Mouse (Mus musculus): ENCODE measurements around the gene Unc79. TPM values are rescaled to one million over a fixed set of nuclear protein-coding genes. Genes with fewer than 3 reads are reported as not detected.

The Unc79 gene
- polyA plus RNA-seq, 1 experiment from 2014 or later: 7.4 TPM

DNA sequence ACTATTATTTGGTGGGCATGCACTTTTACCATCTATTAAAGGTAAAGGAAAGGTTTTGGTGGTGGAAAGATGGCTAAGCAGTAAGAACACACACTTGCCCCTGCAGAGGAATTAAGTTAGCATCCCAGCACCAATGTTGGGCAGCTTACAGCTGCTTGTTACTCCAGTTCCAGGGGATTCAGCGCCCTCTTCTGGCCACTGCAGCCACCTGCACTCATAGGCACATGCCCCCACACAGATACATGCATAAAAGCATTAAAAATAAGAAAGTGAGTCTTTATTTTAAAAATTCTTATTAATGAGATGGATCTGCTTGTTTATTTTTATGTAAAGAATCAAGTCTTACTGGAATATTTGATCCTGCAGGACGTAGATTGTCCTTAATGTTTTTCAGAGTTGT is 206.3 kb downstream of the Unc79 start:
- Histone ChIP-seq H3K4me3 (ENCODE audit: low read depth, low read length) (no peak overlapping the region), H3K9ac (ENCODE audit: low read depth, low read length) (no peak overlapping the region), H3K27me3 (ENCODE audit: control insufficient read depth, insufficient read depth, low read depth, low read length) (no peaks in the 10 kb centered on the region), H3K36me3 (ENCODE audit: control insufficient read depth, insufficient read depth, low read length) (0 out of 2 replicates have a peak, but pooled peaks cover 4% of the 10 kb centered on the region), H3K9me3 (replicated peaks; ENCODE audit: control insufficient read depth, low read length, poor library complexity, severe bottlenecking) (no peaks in the 10 kb centered on the region), H3K4me1 (ENCODE audit: control insufficient read depth, insufficient read depth, low read length) (0 out of 2 replicates have a peak, but pooled peaks cover 2% of the 10 kb centered on the region), H3K4me2 (ENCODE audit: low read length) (no peak overlapping the region), H3K27ac (ENCODE audit: low read length) (no peak overlapping the region)
- WGBS: 70% methylated on average over 2 of the region's 2 CpGs
- ATAC-seq: no peak

DNA sequence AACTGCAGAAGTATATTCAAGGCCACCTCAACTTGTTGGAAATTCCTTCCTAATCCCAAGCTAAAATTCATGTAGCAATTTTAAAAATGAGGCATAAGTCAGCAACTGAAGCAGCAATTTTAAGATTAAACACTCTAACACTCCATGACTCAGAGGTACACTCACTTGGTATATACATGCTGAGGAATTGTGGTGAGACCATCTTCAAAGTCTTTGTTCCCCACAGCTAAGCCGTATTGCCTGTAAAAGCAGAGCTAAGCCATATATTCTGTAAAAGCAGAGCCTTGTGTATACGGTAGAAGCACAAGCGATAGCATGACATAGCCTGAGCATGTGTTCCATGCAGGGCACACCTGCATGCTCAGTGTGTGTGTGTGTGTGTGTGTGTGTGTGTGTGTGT is 206.7 kb downstream of the Unc79 start:
- peak; percentile 40; the same call in 1 of the 2 replicates for ATAC-seq

DNA sequence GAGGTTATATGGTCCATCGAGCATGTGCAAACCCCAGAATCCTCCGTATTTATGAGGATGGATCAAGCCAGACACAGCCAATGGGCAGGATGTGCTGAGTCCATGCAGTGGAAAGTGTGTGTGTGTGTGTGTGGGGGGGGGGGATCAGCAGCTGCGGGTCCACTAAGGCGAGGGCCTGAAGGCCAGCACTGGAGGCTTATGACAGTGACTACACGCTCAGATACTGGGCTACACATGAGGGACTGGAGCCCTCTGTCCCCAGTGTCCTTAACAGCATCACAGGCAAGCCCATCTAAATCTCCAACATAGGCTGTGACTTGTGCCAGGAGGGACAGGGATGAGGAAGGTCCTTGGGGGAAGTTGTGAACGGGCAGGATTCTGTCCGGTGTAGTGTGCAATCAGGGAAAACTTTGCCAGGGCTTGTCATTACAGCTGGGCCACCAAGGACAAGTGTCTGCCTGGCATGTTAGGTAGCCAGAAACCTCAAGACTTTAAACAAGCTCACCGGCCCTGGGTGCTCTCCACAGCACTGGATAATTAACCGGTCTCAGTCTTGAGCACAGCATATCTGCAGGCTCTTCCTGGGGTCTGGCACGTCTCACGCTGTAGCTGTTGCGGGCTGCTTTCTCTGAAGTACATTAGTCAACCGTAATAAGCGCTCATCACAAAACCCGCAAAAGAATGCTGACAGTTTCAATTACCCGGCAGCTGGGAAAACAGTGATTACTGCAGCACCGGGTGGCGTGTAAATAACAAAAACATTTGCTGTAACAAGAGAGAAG is 208.7 kb downstream of the Unc79 start:
- Histone ChIP-seq H3K4me2 (ENCODE audit: low read length) (no peak overlapping the region), H3K36me3 (ENCODE audit: control insufficient read depth, insufficient read depth, low read length) (peaks cover 9% of the 10 kb centered on the region; the same call in 1 of the 2 replicates), H3K4me3 (ENCODE audit: low read depth, low read length) (no peak overlapping the region), H3K9ac (ENCODE audit: low read depth, low read length) (no peak overlapping the region), H3K4me1 (ENCODE audit: control insufficient read depth, insufficient read depth, low read length) (0 out of 2 replicates have a peak, but pooled peaks cover 2% of the 10 kb centered on the region), H3K27ac (ENCODE audit: low read length) (0 out of 2 replicates have a peak overlapping the region, but pooled peaks have one; percentile 2), H3K9me3 (replicated peaks; ENCODE audit: control insufficient read depth, low read length, poor library complexity, severe bottlenecking) (no peaks in the 10 kb centered on the region), H3K27me3 (ENCODE audit: control insufficient read depth, insufficient read depth, low read depth, low read length) (no peaks in the 10 kb centered on the region)
- WGBS: 35% methylated on average over 18 of the region's 18 CpGs
- peak; percentile 55 for ATAC-seq

More for the DNA sequence above, 206.7 kb downstream of the Unc79 start:
- H3K27me3 ChIP-seq (ENCODE audit: control insufficient read depth, insufficient read depth, low read depth, low read length): no peaks in the 10 kb centered on the region
- H3K4me2 ChIP-seq (ENCODE audit: low read length): no peak overlapping the region
- H3K4me1 ChIP-seq (ENCODE audit: control insufficient read depth, insufficient read depth, low read length): 0 out of 2 replicates have a peak, but pooled peaks cover 2% of the 10 kb centered on the region
- peak overlapping the region; percentile 15; the same call in 1 of the 2 replicates for H3K27ac ChIP-seq (ENCODE audit: low read length)
- H3K9ac ChIP-seq (ENCODE audit: low read depth, low read length): no peak overlapping the region
- H3K4me3 ChIP-seq (ENCODE audit: low read depth, low read length): no peak overlapping the region
- 0 out of 2 replicates have a peak, but pooled peaks cover 4% of the 10 kb centered on the region for H3K36me3 ChIP-seq (ENCODE audit: control insufficient read depth, insufficient read depth, low read length)
- no peaks in the 10 kb centered on the region for H3K9me3 ChIP-seq (replicated peaks; ENCODE audit: control insufficient read depth, low read length, poor library complexity, severe bottlenecking)
- WGBS: 50% methylated on average over 3 of the region's 3 CpGs

DNA sequence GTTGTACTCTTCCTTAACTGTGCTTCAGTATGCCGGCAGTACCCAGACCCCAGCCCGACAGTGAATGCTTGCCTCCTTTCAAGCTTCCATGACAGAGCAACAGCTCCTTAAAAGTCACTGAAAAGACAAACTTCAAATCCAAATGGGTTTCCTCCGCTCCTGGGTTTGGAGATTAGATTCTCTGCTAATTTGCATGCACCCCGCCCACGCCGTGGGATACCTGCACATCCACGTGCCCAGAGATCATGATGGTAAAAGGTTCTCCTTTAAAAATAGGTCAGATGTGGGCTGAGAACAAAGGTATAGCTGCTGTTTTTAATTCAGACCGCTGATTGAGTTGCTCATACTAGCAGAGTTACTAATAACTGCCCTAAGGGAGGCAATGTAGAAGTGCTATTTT is 210.4 kb downstream of the Unc79 start:
- Histone ChIP-seq H3K27ac (ENCODE audit: low read length) (no peak overlapping the region), H3K4me3 (ENCODE audit: low read depth, low read length) (no peak overlapping the region), H3K27me3 (ENCODE audit: control insufficient read depth, insufficient read depth, low read depth, low read length) (no peaks in the 10 kb centered on the region), H3K4me2 (ENCODE audit: low read length) (no peak overlapping the region), H3K9ac (ENCODE audit: low read depth, low read length) (no peak overlapping the region), H3K4me1 (ENCODE audit: control insufficient read depth, insufficient read depth, low read length) (peaks cover 3% of the 10 kb centered on the region), H3K9me3 (replicated peaks; ENCODE audit: control insufficient read depth, low read length, poor library complexity, severe bottlenecking) (no peaks in the 10 kb centered on the region), H3K36me3 (ENCODE audit: control insufficient read depth, insufficient read depth, low read length) (peaks cover 10% of the 10 kb centered on the region)
- no peak for ATAC-seq
- 64% methylated on average over 8 of the region's 8 CpGs for WGBS

DNA sequence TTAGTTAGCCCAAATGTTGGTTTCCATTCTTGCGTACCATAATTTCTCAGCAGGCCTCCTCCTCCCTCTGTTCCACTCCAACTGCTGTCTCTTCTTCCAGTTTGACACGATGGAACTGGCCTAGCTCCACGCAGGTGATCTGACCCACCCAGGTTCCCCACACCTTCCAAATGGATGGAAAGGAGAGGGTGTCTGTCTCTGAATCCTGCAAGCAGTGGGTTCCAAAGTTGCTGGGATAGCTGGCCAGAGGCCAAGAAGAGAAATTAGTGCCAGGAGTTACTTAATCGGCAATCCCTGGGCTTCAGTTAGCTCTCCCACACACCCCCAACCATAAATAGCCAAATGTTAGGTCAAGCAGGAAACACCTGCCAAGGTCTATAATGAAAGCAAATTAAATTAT is 212.1 kb downstream of the Unc79 start:
- H3K4me2 ChIP-seq (ENCODE audit: low read length): no peak overlapping the region
- no peak overlapping the region for H3K4me3 ChIP-seq (ENCODE audit: low read depth, low read length)
- no peak for ATAC-seq
- peaks cover 7% of the 10 kb centered on the region for H3K4me1 ChIP-seq (ENCODE audit: control insufficient read depth, insufficient read depth, low read length)
- no peak overlapping the region for H3K27ac ChIP-seq (ENCODE audit: low read length)
- H3K36me3 ChIP-seq (ENCODE audit: control insufficient read depth, insufficient read depth, low read length): peaks cover 10% of the 10 kb centered on the region
- no peak overlapping the region for H3K9ac ChIP-seq (ENCODE audit: low read depth, low read length)
- no peaks in the 10 kb centered on the region for H3K9me3 ChIP-seq (replicated peaks; ENCODE audit: control insufficient read depth, low read length, poor library complexity, severe bottlenecking)
- no peaks in the 10 kb centered on the region for H3K27me3 ChIP-seq (ENCODE audit: control insufficient read depth, insufficient read depth, low read depth, low read length)
- 85% methylated on average over 4 of the region's 4 CpGs for WGBS

DNA sequence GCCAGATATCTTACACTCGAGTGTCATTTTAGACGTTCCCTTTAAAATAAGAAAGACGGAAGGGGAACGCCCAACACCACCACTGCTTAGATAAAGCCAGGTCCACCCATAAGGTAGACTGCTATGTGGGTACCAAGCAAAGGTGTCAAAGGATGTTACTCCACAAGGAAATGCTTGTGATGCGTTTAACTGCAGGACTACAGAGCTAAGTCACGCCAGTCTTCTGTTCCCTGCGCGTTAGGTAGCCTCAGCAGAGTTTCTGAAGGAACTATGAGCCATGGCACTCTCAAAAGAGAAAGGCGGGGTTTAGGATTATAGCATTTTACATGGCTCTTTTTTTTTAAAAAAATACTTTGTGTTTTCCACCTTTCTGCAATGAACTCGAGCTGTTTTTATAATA is 214.9 kb downstream of the Unc79 start:
- no peaks in the 10 kb centered on the region for H3K9me3 ChIP-seq (replicated peaks; ENCODE audit: control insufficient read depth, low read length, poor library complexity, severe bottlenecking)
- 46% methylated on average over 10 of the region's 10 CpGs for whole genome bisulfite sequencing
- ATAC-seq: no peak
- no peak overlapping the region for H3K4me3 ChIP-seq (ENCODE audit: low read depth, low read length)
- peaks cover 10% of the 10 kb centered on the region for H3K36me3 ChIP-seq (ENCODE audit: control insufficient read depth, insufficient read depth, low read length)
- no peak overlapping the region for H3K9ac ChIP-seq (ENCODE audit: low read depth, low read length)
- H3K27ac ChIP-seq (ENCODE audit: low read length): no peak overlapping the region
- no peak overlapping the region for H3K4me2 ChIP-seq (ENCODE audit: low read length)
- peaks cover 7% of the 10 kb centered on the region for H3K4me1 ChIP-seq (ENCODE audit: control insufficient read depth, insufficient read depth, low read length)
- H3K27me3 ChIP-seq (ENCODE audit: control insufficient read depth, insufficient read depth, low read depth, low read length): no peaks in the 10 kb centered on the region

DNA sequence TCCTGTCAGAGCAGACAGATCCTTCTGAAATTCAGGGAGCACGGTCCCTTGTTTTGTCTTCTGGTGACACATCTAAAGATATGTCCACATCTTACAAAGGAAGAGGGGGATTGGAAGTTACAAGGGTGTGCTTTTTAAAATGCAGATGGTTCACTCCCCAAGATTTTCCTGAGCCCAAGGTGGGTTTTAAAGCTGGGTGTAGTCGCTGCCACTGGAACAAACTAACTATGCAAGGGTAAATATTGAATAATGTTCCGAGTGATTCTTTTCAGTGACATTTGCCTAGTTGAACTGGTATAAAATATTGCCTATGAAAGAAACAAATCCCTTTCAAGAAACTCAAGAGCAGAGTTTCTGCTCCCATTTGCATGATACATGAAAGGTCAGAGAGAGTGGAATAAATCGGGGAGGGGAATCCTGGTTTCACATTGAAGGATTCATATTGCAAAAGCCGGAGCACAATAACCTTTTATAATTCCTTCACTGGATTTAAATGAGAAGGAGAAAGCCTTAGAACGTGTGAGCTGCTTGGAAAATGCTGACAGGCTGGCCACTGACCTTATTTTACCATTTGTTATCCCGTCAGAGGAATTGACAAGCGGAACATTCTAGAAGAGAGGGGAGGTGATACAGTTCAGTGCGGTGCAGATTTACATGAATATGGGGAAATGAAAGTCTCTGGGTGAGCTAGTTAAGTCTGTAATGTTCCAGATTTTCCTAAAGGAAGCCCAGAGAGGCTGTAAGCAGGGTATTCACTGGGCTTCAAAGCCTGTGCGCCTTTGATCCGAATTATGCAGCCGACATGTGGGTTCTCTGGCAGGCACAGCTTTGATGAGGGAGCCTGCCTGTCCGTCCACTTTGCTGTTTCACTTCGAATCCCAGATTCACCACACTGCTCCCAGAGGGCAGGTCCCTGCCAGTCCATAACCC is 215.7 kb downstream of the Unc79 start:
- peak; percentile 87 for ATAC-seq
- WGBS: 16% methylated on average over 14 of the region's 14 CpGs
- Histone ChIP-seq H3K4me2 (ENCODE audit: low read length) (no peak overlapping the region), H3K4me1 (ENCODE audit: control insufficient read depth, insufficient read depth, low read length) (peaks cover 7% of the 10 kb centered on the region), H3K9ac (ENCODE audit: low read depth, low read length) (no peak overlapping the region), H3K27ac (ENCODE audit: low read length) (peak overlapping the region; percentile 66), H3K27me3 (ENCODE audit: control insufficient read depth, insufficient read depth, low read depth, low read length) (no peaks in the 10 kb centered on the region), H3K9me3 (replicated peaks; ENCODE audit: control insufficient read depth, low read length, poor library complexity, severe bottlenecking) (no peaks in the 10 kb centered on the region), H3K36me3 (ENCODE audit: control insufficient read depth, insufficient read depth, low read length) (peaks cover 10% of the 10 kb centered on the region), H3K4me3 (ENCODE audit: low read depth, low read length) (no peak overlapping the region)

DNA sequence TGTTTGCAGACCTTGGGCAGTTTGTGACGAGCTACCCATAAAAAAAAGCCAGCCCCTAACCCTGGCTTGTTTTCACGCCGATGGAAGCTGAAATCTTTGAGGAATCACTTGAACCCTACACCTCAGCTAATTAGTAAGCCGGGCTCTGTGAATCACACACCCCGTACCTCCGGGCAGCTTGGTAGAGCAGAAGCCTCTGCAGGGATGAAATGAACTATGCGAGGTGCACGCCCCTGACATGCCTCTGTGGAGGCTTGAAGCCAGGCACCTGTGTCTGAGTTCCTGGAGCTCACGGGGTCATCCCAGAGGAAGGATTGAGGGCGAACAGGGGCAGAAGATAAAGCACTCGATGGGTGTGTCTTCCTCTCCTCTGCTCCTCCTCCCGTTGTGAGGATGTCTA is 220.2 kb downstream of the Unc79 start:
- Histone ChIP-seq H3K4me3 (ENCODE audit: low read depth, low read length) (no peak overlapping the region), H3K9ac (ENCODE audit: low read depth, low read length) (no peak overlapping the region), H3K9me3 (replicated peaks; ENCODE audit: control insufficient read depth, low read length, poor library complexity, severe bottlenecking) (no peaks in the 10 kb centered on the region), H3K4me1 (ENCODE audit: control insufficient read depth, insufficient read depth, low read length) (peaks cover 7% of the 10 kb centered on the region), H3K4me2 (ENCODE audit: low read length) (no peak overlapping the region), H3K27me3 (ENCODE audit: control insufficient read depth, insufficient read depth, low read depth, low read length) (no peaks in the 10 kb centered on the region), H3K27ac (ENCODE audit: low read length) (no peak overlapping the region), H3K36me3 (ENCODE audit: control insufficient read depth, insufficient read depth, low read length) (peaks cover 13% of the 10 kb centered on the region)
- ATAC-seq: no peak
- 80% methylated on average over 12 of the region's 12 CpGs for WGBS
